Mouse (Mus musculus): ENCODE results near the gene Bscl2. TPM values are rescaled to one million over a fixed set of nuclear protein-coding genes. Genes with fewer than 3 reads are reported as not detected.

Gene Bscl2
- 41.4 and 44.6 TPM in 2 replicates for polyA plus RNA-seq (2016; fragmentation: Nextera tagmentation; extraction: Ambion mirVana)

- peak within 1 kb of the TSS; percentile 69 for H3K4me3 ChIP-seq
- peaks cover 51% of the 10 kb centered on the region for H3K36me3 ChIP-seq (replicated peaks)
- DNase-seq (ENCODE audit: low spot score), result peak; percentile 89
- no peaks in the 10 kb centered on the region for H3K27me3 ChIP-seq (replicated peaks; ENCODE audit: low read depth, poor library complexity, severe bottlenecking)
- peak within 1 kb of the TSS; percentile 97 for H3K27ac ChIP-seq (replicated peaks)
- peaks cover 39% of the 10 kb centered on the region for H3K4me1 ChIP-seq
- 2% methylated on average over 38 of the region's 38 CpGs for WGBS
- H3K9me3 ChIP-seq, result no peaks in the 10 kb centered on the region
These were observed at the start of gene Bscl2 for GRCm38 (mm10) chr19:8837251-8837791. Gene Bscl2 (plus strand): TSS chr19:8837467.

- Histone ChIP-seq H3K27me3 (replicated peaks; ENCODE audit: low read depth, poor library complexity, severe bottlenecking) (no peaks in the 10 kb centered on the region), H3K4me3 (peak overlapping the region; percentile 25; the same call in 1 of the 2 replicates), H3K36me3 (replicated peaks) (peaks cover 42% of the 10 kb centered on the region), H3K4me1 (peaks cover 28% of the 10 kb centered on the region), H3K9me3 (0 out of 2 replicates have a peak, but pooled peaks cover 2% of the 10 kb centered on the region), H3K27ac (replicated peaks) (no peak overlapping the region)
- no peak for DNase-seq (ENCODE audit: low spot score)
- WGBS, result 19% methylated on average over 3 of the region's 3 CpGs
These were observed 48.7 kb upstream of the Bscl2 start for GRCm38 (mm10) chr19:8788521-8788920.

- peaks cover 42% of the 10 kb centered on the region for H3K36me3 ChIP-seq (replicated peaks)
- H3K4me1 ChIP-seq, result peaks cover 28% of the 10 kb centered on the region
- 0 out of 2 replicates have a peak, but pooled peaks cover 2% of the 10 kb centered on the region for H3K9me3 ChIP-seq
- H3K27ac ChIP-seq (replicated peaks), result no peak overlapping the region
- no peaks in the 10 kb centered on the region for H3K27me3 ChIP-seq (replicated peaks; ENCODE audit: low read depth, poor library complexity, severe bottlenecking)
- 65% methylated on average over 1 of the region's 1 CpGs for WGBS
- H3K4me3 ChIP-seq, result no peak overlapping the region
- no peak for DNase-seq (ENCODE audit: low spot score)
These were observed 48.1 kb upstream of the Bscl2 start for GRCm38 (mm10) chr19:8789171-8789570.

GRCm38 (mm10) chr19:8790171-8790570 lies 47.1 kb upstream of the Bscl2 start:
- DNase-seq (ENCODE audit: low spot score), result no peak
- H3K27me3 ChIP-seq (replicated peaks; ENCODE audit: low read depth, poor library complexity, severe bottlenecking), result no peaks in the 10 kb centered on the region
- no peak overlapping the region for H3K4me3 ChIP-seq
- peaks cover 24% of the 10 kb centered on the region for H3K4me1 ChIP-seq
- 85% methylated on average over 7 of the region's 7 CpGs for WGBS
- no peak overlapping the region for H3K27ac ChIP-seq (replicated peaks)
- H3K9me3 ChIP-seq, result 0 out of 2 replicates have a peak, but pooled peaks cover 2% of the 10 kb centered on the region
- H3K36me3 ChIP-seq (replicated peaks), result peaks cover 48% of the 10 kb centered on the region

GRCm38 (mm10) chr19:8798264-8798946 lies 38.9 kb upstream of the Bscl2 start, which contains the start of gene Polr2g:
Gene Polr2g (minus strand): TSS chr19:8798577.
- Histone ChIP-seq H3K9me3 (no peaks in the 10 kb centered on the region), H3K27me3 (replicated peaks; ENCODE audit: low read depth, poor library complexity, severe bottlenecking) (no peaks in the 10 kb centered on the region), H3K4me3 (peak within 1 kb of the TSS; percentile 87), H3K36me3 (replicated peaks) (peaks cover 37% of the 10 kb centered on the region), H3K4me1 (peaks cover 27% of the 10 kb centered on the region), H3K27ac (replicated peaks) (peak within 1 kb of the TSS; percentile 89)
- peak; percentile 92 for DNase-seq (ENCODE audit: low spot score)
- WGBS, result 2% methylated on average over 25 of the region's 25 CpGs

- peak overlapping the region; percentile 89; the same call in 1 of the 2 replicates for H3K27ac ChIP-seq (replicated peaks)
- H3K4me3 ChIP-seq, result peak overlapping the region; percentile 87
- H3K27me3 ChIP-seq (replicated peaks; ENCODE audit: low read depth, poor library complexity, severe bottlenecking), result no peaks in the 10 kb centered on the region
- peaks cover 27% of the 10 kb centered on the region for H3K4me1 ChIP-seq
- no peak for DNase-seq (ENCODE audit: low spot score)
- no peaks in the 10 kb centered on the region for H3K9me3 ChIP-seq
- peaks cover 37% of the 10 kb centered on the region for H3K36me3 ChIP-seq (replicated peaks)
These were observed 38.3 kb upstream of the Bscl2 start for GRCm38 (mm10) chr19:8798947-8799315.

GRCm38 (mm10) chr19:8802130-8802821 lies 35.0 kb upstream of the Bscl2 start, which contains the start of gene Zbtb3:
Gene Zbtb3 (plus strand): TSS chr19:8802555.
- peaks cover 24% of the 10 kb centered on the region for H3K4me1 ChIP-seq
- DNase-seq (ENCODE audit: low spot score), result peak; percentile 95
- no peaks in the 10 kb centered on the region for H3K9me3 ChIP-seq
- H3K4me3 ChIP-seq, result peak within 1 kb of the TSS; percentile 71
- H3K27ac ChIP-seq (replicated peaks), result peak within 1 kb of the TSS; percentile 91
- H3K36me3 ChIP-seq (replicated peaks), result peaks cover 44% of the 10 kb centered on the region
- no peaks in the 10 kb centered on the region for H3K27me3 ChIP-seq (replicated peaks; ENCODE audit: low read depth, poor library complexity, severe bottlenecking)
- under 1% methylated on average over 30 of the region's 30 CpGs for WGBS

GRCm38 (mm10) chr19:8803204-8803780 lies 34.0 kb upstream of the Bscl2 start:
- H3K4me1 ChIP-seq, result peaks cover 18% of the 10 kb centered on the region
- peaks cover 55% of the 10 kb centered on the region for H3K36me3 ChIP-seq (replicated peaks)
- no peak for DNase-seq (ENCODE audit: low spot score)
- peak overlapping the region; percentile 71 for H3K4me3 ChIP-seq
- 91% methylated on average over 9 of the region's 9 CpGs for WGBS
- H3K27ac ChIP-seq (replicated peaks), result peak overlapping the region; percentile 91
- no peaks in the 10 kb centered on the region for H3K9me3 ChIP-seq
- no peaks in the 10 kb centered on the region for H3K27me3 ChIP-seq (replicated peaks; ENCODE audit: low read depth, poor library complexity, severe bottlenecking)

GRCm38 (mm10) chr19:8803879-8804660 lies 33.2 kb upstream of the Bscl2 start:
- no peaks in the 10 kb centered on the region for H3K9me3 ChIP-seq
- 92% methylated on average over 11 of the region's 11 CpGs for WGBS

GRCm38 (mm10) chr19:8806810-8807209 lies 30.5 kb upstream of the Bscl2 start:
- Histone ChIP-seq H3K4me3 (no peak overlapping the region), H3K36me3 (replicated peaks) (peaks cover 89% of the 10 kb centered on the region), H3K27me3 (replicated peaks; ENCODE audit: low read depth, poor library complexity, severe bottlenecking) (no peaks in the 10 kb centered on the region), H3K4me1 (peaks cover 10% of the 10 kb centered on the region), H3K9me3 (no peaks in the 10 kb centered on the region), H3K27ac (replicated peaks) (no peak overlapping the region)
- 92% methylated on average over 5 of the region's 5 CpGs for WGBS
- DNase-seq (ENCODE audit: low spot score), result no peak

More at GRCm38 (mm10) chr19:8803879-8804660, 33.2 kb upstream of the Bscl2 start:
- H3K36me3 ChIP-seq (replicated peaks), result peaks cover 62% of the 10 kb centered on the region
- peaks cover 14% of the 10 kb centered on the region for H3K4me1 ChIP-seq
- H3K4me3 ChIP-seq, result no peak overlapping the region
- H3K27me3 ChIP-seq (replicated peaks; ENCODE audit: low read depth, poor library complexity, severe bottlenecking), result no peaks in the 10 kb centered on the region
- H3K27ac ChIP-seq (replicated peaks), result no peak overlapping the region
- no peak for DNase-seq (ENCODE audit: low spot score)

- no peak overlapping the region for H3K27ac ChIP-seq (replicated peaks)
- no peak for DNase-seq (ENCODE audit: low spot score)
- WGBS, result 88% methylated on average over 11 of the region's 11 CpGs
- H3K4me3 ChIP-seq, result no peak overlapping the region
- H3K36me3 ChIP-seq (replicated peaks), result peaks cover 69% of the 10 kb centered on the region
- H3K27me3 ChIP-seq (replicated peaks; ENCODE audit: low read depth, poor library complexity, severe bottlenecking), result no peaks in the 10 kb centered on the region
- H3K4me1 ChIP-seq, result peaks cover 29% of the 10 kb centered on the region
- no peaks in the 10 kb centered on the region for H3K9me3 ChIP-seq
These were observed 21.5 kb upstream of the Bscl2 start for GRCm38 (mm10) chr19:8815812-8816211.

- H3K27me3 ChIP-seq (replicated peaks; ENCODE audit: low read depth, poor library complexity, severe bottlenecking), result no peaks in the 10 kb centered on the region
- H3K27ac ChIP-seq (replicated peaks), result no peak overlapping the region
- H3K4me3 ChIP-seq, result peak overlapping the region; percentile 100
- H3K9me3 ChIP-seq, result no peaks in the 10 kb centered on the region
- peaks cover 60% of the 10 kb centered on the region for H3K36me3 ChIP-seq (replicated peaks)
- no peak for DNase-seq (ENCODE audit: low spot score)
- WGBS, result 81% methylated on average over 3 of the region's 3 CpGs
- peaks cover 37% of the 10 kb centered on the region for H3K4me1 ChIP-seq
These were observed 20.3 kb upstream of the Bscl2 start for GRCm38 (mm10) chr19:8817001-8817400.
